Mouse (Mus musculus): Measurements from ENCODE around the gene Gimap4. TPM values are rescaled to one million over a fixed set of nuclear protein-coding genes. Genes with fewer than 3 reads are reported as not detected.
"Not testable (repeated sequence)": the region's sequence is repeated elsewhere in the genome, so short reads cannot be mapped to it uniquely, and the experiment has no call there.

The Gimap4 gene
- total RNA-seq, 1 experiment from 2014 or later, result 51.4 TPM

DNA sequence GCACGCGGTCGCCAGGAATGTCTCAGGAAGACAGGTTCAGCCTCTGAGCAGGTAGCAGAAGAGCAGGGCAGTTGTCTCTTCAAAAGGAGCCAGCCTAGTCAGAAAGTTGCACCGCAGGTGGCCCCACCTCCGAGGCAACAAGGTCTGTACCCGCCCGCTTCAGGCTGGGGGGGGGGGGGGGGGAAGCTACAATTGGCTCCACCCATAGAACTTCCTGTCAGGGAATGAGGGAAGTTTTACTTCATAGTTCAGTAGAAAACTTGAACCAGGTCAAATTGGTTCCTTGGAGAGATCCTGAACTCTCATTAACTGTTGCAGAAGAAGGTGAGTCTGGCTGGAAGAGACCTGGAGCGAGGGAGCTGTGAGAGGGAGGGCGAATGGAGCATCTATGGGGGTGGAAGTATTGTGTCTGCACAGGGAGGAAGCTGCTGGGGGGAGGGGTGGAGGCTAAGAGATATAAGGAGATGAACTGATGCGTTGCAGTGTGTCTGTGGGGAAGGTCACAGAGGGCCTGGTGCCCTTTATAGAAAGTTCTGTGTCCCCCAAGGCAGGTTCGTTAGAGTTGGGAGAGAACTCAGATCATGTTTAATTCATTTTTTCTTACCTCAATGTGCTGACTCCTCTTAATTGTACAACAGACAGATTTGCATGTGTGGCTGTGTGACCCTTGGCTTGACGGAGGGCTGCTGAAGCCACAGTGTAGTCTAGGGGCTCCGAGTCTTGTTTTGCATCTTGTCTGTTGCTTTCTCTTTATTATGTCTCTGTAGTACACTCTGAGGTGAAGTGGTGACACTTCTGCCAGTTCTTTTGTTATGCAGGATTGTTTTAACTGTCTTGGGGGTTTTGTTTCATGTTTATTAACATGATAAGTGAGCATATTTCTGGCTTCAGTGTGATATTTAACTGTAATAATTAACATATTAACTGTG lies 8.2 kb upstream of the Gimap4 start, which contains the start of gene Gimap9:
Gimap9 (plus strand) TSS at position 199 of the 929 bp plus-strand sequence.
- no peak for DNase-seq

DNA sequence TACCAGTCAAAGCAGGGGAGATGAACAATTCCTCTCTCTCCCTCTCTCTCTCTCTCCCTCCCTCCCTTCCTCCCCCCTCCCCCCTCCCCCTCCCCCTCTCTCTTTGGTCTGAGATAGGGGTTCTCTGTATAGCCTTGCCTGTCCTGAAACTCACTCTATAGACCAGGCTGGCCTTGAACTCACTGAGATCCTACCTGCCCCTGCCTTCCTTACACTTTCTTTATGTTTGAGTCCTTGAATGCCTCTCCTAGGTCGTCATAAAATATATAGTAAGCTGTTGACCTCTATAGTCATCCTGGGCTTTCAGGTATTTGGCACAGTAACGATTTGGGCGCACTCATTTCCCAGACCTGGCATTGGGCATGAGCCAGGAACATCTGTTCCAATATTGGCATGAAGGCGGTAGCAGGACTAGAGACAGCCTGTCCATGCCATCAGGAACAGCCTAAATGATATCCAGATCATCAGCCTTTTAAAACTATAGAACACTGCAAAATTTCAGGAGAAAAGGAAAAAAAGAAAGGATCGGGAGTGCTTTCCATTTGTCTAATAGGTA lies 7.4 kb upstream of the Gimap4 start:
- DNase-seq, result no peak

DNA sequence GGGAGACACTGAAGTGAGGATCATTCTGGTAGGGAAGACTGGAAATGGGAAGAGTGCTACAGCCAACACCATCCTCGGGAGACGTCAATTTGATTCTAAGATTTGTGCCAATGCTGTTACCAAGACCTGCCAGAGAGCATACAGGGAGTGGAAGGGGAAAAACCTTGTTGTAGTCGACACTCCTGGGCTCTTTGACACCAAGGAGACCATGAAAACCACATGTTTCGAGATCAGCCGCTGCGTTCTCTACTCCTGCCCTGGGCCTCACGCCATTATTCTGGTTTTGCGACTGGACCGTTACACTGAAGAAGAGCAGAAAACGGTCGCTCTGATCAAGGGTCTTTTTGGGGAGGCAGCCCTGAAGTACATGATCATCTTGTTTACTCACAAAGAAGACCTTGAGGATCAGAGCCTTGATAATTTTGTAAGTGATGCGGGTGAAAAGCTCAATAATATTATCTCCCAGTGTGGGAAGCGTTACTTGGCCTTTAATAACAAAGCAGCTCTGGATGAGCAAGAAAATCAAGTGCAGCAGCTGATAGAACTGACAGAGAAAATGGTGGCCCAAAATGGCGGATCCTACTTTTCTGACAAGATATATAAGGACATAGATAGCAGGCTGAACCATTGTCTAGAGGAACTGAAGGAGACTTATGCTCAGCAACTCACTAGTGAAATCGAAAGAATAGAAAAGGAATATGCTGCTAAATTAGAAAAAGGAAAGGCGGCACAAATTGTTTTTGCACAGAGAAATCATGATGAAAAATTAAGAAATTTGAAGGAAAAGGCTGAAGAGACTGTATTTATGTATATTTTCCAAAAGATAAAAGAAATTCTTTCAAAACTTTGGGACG lies 6.6 kb upstream of the Gimap4 start:
- no peak for DNase-seq

DNA sequence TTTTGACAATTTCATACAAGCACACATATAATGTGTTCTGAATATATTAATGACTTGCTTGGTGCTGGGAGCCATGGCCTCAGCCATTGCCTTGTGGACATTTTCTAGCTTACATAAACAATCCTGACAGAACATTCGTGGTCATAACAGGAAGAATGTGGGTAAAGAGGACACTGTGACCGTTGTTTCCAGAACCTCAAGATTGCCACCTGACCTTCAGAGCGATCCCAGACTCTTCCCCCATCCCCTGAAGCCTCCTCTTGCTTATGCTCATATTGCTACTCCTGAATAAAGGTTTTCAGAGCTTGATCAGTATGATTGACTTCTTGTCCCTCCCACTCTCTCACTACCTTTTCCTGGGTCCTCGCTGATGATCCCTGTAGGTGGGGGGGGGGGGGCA lies 6.0 kb upstream of the Gimap4 start:
- DNase-seq, result no peak

DNA sequence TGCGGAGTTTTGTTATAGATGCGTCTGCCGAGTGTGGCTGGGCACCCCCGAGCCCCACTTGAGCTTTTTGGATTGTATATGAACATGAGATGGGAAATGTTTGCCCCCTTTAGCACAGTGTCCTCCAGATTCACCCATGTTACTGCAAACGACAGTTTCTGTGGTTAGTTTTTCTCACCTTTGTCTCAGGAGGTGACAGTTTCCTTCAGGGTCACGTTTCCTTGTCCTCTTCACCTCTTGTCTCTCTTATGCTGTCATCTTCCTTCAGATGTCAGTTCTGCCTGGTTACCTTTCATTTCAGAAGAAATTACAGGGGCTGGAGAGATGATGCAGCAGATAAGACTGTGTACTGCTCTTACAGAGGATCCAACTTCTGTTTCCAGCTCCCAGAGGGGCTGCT lies 4.6 kb upstream of the Gimap4 start:
- DNase-seq, result no peak

DNA sequence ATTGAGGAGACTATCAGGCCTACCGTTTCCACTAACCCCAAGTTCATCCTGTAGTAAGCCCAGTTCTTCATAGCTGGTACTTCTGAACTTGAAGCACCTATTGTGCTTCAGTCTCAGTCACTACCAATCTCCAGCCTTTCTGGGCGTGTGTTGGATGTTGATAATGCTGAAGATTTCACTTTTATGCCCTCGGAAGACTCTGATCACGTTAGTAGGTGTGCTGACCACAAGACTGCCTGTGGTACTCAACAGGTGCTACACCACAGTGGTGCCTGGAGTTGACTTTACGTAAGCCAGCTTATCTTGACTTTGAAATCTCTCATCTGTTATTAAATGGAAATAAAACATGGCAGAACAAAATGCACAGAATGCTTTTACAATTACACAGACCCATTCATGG lies 3.9 kb upstream of the Gimap4 start:
- no peak for DNase-seq

DNA sequence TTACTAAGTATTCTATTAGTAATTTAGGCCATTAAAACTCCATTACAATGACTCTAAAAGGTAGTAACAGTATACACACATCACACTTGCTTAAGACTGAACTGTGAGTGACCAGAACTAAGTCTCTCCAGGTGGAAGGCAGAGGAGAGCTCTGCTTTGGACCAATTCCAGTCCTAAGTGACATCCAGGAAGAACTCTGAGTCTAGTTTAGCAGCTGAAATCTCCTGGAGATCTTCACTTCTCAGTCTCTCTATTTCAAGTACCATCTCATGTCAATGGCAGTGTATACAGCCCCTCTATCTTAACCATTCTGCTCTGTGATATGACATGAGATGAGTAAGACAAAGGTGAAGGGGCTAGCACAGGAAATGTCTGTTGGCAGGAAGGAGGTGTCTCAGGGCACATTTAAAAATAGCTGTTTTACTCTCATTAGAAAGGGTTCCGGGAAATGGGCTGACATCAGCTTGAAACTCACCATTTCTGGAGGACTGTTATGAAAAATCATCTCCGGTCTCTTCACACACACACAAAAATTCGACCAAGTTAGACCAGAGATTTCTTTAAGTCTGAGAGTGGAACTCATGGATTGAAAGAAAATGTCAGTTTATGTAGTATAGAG lies 2.8 kb upstream of the Gimap4 start:
- DNase-seq, result no peak

DNA sequence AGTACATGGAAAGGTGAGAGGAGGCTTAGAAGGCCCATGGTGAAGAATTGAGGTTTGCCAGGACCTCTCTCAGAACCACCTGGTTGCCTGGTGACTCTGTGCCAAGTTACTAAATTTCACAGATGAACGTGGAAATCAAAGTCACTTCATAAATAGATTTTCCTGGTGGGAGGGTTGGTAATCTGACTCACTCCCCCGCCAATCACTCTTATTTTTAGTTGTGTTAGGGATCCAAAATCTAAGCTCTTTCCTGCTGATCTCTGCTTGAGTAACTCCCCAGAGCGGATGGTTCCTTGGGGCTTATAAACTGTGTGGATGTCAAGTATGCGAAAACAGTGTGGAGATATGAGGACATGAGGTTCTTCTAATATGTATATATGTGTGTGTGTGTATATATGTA lies 2.1 kb upstream of the Gimap4 start:
- DNase-seq, result no peak

DNA sequence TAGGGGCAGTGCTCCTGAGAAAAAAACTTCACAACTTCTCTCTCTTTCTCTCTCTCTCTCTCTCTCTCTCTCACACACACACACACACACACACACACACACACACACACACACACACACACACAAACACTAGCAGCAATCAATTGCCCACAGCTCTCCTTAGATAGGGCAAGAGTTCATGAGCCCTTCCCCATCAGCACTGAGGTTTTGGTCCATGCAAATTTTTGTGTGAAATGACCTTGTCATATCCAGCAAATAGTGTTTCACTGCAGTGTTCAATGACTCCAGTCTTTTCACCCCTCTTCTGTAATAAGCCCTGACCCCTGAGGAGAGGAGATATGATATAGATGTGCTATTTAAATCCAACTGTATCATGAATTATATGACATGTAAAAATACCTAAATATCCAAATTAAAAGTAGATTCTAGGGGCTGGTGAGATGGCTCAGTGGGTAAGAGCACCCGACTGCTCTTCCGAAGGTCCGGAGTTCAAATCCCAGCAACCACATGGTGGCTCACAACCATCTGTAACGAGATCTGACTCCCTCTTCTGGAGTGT lies 1.0 kb upstream of the Gimap4 start:
- not testable (repeated sequence) for DNase-seq

DNA sequence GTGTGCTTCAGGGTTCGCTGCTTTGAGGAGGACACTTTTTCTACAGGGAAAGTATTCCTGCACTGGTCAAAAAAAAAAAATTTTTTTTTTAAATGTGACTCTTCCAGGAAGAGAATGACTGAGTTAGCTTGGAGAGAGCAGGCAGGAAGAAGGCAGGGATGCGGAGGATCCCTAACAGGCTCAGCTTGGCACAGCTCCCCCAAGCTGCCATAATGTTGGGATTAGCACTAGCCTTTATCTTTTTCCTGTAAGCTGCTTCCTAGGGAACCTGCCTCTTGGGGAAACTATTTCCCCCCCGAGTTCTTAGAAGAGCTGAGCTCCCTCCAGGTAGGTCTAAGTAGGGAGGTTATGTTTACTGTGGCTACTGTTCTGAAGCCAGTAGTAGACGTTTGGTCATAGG lies 457 bp downstream of the Gimap4 start:
- no peak for DNase-seq

DNA sequence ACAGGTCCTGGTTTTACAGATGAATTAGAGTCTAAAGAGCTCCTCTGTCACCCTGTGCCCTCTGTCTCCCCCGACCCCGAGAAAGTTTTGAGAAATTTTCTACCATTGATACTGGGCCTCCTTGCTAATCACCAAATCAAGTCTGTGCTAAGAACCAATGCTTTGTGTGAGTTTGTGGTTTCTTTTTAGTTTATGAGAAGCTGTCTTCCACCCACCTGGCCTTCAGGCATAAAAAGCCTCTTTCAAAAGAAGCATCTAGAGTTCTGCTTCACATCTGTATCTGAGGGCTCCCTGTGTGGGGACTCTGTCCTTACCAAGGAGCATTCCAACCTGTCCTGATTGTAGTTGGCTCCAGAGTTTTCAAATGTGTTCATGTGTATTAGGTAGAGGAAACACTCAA lies 902 bp downstream of the Gimap4 start:
- no peak for DNase-seq

DNA sequence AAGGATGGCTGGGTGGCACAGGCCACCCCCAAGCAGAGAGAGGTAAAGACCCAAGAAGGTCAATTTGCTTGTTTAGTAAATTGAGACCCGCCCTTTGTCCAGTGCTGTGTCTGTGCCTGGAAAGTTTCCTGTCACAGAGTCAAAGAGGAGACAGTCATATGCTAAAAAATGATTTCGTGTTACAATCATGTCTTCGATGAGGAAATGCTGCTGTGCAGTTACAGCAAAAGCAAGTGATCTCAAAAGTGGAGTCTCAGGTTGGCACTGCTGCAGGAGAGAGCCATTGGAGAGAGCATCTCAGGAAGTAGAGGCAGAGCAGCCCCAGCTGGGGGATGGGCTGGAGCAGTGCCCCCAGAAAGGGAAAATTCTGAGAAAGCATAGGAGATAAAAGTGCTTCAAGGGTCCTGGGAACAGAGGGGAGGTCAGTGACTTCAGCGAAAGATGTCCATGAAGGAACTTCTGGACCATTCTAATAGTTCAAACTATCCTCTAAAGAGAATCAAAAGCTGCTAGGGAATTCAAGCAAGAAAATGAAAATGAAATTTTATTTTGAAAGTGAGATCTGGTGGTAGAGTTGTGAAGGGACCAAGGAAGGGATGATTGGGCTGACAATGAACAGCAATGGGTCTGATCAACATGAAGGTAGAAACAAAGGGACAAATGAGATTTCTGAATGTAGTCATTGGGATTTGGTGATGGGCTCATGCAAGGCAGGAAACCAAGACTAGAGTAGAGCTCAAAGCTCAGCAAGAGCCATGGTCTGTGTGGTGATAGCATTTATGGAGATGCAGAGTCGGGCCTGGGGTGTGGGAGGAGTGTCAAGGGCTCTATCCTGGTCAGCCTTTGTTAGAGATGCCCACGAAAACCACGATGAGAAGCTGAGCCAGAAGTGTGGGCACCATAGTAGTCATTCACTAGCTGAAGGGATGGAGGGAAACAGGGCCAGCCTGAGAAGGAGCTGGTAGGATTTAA lies 1.6 kb downstream of the Gimap4 start:
- DNase-seq, result no peak

DNA sequence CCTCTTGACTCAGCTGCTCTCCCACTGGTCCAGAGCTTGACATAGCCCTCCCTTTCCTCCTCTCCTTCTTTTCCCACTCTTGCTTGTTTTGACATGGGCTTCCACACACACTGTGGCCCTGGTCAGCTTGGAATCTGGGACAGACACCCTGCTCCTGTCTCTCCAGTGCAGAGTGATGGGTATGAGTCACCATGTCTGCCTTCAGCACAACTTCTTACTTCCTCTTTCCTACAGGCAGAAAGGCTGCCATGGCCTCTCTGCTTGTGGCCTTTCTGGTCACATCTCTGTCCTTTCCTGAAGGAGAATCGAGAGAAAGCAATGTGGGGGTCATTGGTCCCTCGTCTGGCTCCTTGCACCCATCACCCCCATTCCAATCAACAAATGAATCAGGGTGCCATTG lies 2.7 kb downstream of the Gimap4 start:
- DNase-seq, result no peak

DNA sequence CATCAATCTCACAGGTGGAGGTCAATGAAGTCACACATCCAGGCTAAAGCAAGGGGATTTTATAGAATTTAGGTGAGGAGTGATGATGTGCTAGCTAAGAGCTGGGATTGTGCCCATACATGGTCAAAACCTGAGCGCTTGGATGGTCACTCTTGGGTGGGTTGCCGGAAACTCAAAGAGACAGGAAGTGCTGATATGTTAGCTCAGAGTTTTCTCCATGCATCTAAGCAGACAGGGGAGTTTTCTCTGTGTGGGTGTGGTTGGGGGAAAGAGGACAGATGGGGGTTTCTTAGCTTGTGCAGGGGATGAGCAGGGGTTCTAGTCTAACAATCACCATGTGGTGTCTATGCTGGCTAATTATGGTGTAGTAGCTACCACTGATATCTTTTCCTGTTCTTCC lies 5.0 kb downstream of the Gimap4 start:
- DNase-seq, result no peak

DNA sequence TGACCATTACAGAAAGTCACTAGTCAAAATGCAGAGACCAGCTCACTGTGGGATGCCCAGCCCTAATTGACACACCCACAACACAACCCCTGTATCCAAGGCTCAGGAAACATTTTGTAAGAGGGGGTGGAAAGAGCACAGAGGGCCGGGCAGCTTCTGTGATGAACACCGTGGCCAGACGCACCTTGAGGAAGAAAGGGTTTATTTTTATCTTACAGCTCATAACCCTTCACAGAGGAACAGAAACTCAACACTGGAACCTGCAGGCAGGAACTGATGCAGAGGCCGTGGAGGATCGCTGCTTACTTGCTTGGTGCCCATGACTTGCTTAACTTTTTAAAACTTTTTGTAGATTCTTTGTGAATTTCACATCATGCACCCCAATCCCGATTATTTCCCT lies 8.6 kb downstream of the Gimap4 start:
- no peak for DNase-seq

DNA sequence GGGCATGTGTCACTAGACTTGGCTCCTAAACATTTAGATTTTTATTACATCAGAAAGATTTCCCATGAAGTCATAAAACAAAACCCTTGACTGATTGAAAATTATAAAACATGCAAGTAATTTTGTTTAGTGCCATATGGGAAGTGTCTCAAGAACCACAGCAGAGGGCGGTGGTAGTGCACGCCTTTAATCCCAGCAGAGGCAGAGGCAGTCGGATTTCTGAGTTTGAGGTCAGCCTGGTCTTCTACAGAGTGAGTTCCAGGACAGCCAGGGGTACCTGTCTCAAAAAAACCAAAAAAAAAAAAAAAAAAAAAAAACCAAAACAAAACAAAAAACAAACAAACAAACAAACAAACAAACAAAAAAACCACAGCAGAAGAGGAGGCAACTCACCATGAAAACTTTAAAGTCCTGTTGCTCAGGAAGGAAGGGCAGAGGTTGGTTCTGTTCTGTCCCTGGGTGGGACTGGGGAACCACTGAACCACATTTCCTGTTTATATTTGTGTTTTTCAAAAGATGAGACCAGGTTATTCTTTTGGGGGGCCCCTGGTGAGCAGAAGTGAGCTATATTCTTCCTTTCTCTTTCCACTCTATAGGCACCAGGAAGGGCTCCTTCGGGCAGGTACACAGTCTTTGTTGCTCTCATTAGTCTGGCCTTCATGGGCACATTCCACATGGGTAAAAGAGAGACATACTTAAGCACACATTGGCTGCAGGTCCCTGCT lies 12.6 kb downstream of the Gimap4 start:
- DNase-seq, result no peak

DNA sequence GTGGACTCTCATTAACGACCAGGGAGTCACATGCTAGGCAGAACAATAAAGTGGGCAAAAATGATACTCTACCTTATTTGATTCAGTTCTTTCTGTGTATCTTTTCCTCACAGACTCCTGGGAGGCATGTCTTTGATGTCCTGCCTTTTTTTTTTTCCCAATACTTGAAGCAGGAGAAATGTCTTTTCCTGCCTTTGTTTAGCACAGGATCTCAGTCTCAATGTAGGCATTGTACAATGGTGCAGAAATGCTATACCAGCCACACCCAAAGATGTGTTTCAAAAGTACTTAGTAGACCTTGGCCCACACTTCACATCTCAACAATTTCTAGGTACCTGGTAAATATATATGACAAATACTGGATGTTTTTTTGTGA lies 13.2 kb downstream of the Gimap4 start:
- no peak for DNase-seq

DNA sequence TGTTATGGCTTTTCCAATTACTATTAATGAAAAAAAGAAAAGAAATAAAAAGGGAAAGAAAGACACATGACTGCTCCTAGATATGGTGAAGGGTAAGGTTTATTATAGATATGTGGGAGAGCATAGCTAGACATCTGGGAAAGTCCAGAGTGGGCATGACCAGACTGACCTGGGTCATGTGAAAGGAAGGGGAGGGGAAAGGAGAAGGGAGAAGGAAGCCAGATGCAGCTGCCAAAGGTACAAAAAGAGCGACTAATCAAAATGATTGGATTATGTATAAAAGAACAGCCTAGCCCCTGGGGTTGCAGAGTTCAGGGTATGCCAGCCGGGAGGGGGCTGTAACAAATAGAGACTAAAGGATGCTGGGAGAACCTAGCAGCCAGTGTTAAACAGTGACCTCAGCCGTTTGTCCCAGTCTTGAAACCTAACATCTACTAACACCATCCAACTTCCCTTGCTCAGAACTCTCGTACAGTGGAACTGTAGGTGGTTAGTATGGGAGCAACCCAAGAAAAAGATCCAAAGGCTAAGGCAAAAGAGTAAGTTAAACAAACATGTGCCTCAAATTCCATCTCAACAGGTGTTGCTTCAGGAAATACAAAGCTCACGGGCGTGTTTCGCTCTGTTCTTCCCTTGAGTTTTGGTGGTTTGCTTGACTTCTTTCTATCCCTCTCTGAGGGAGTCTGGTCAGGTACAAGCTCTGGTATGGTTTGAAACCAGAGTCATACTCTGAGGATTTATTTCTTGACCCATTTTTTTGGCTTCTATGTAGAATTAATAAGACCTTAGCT lies 13.9 kb downstream of the Gimap4 start:
- no peak for DNase-seq

DNA sequence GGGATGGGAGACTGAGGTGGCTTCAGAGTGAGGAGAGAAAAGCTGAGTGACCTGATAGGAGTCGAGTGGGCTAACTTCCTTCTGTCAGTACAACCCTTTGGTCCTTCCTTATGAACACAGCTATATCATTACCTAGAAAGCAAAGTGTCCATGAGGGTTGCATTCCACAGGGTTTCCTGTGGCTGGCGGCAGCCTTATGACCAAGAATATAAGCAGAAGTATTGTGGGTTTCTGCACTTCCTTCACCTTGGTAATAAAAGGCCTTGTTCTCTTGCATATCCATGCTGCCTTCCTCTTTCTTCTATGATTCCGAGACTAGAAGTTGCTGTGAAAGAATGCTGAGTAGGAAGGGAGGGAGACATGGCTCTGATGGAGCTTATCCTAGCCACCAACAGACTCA lies 14.5 kb downstream of the Gimap4 start:
- DNase-seq, result no peak

Measured in adrenal gland, postnatal 25 days (tissue).